Mouse (Mus musculus): ENCODE results near the gene Hgfac. TPM values are rescaled to one million over a fixed set of nuclear protein-coding genes. Genes with fewer than 3 reads are reported as not detected.

The Hgfac gene
- total RNA-seq, 2 experiments from 2014 or later: 5.6 to 39.9 TPM

DNA sequence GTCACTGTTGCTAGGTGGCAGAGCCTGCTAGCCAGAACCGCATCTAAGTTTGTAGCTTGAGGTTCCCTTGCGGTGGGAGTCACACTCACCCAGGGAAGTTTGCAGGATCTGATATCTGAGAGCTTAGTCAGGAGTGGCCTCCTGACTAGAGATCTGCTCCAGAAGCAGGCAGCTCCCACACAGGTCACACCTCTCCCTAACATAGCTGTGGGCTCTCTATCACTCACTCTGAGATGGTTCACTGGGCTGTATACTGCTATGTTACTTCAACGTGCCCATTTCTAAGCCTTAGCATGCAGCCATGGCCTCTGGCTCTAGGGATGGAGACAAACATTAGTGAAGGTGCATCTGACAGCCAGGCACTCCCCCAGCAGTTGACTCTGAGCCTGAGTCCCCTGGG lies 50.3 kb downstream of the Hgfac start:
- no peak for DNase-seq (ENCODE audit: low spot score in 2 of 2)

Small RNA genes within 50 kb of the gene (microRNA-seq; reads per million reads assigned to microRNA genes)
- 7.1 reads per million, percentile 19 among the genes with 10 or more reads in this experiment for gene Mir3097

Other genes starting within 250 kb of the Hgfac start
- gene Msantd1, start 133.5 kb upstream of the Hgfac start, total RNA-seq (2021): 1 to 10 TPM; 1.9 to 2.9 TPM
- gene Rgs12, start 92.1 kb upstream of the Hgfac start, total RNA-seq (2021): 10 to 100 TPM; 57.1 to 64.9 TPM
- gene Dok7, start 15.3 kb downstream of the Hgfac start, total RNA-seq (2021): 10 to 100 TPM; 13.0 to 13.1 TPM
- gene Lrpap1, start 64.3 kb downstream of the Hgfac start, total RNA-seq (2021): 100 to 1,000 TPM; 109 to 129 TPM
- 1 to 10 TPM; 1.5 to 1.6 TPM for gene Adra2c, start 236.8 kb downstream of the Hgfac start, total RNA-seq (2021)

All from adrenal gland, postnatal 4 days (tissue).